Mouse (Mus musculus) adipocyte (in vitro differentiated cells): ENCODE data around the gene Aqp3.
A peak's percentile ranks its signal among the peaks of the same experiment; 100 is the strongest.
"Not testable (repeated sequence)": the region's sequence is repeated elsewhere in the genome, so short reads cannot be mapped to it uniquely, and the experiment has no call there.

ENCODE experiments used
- DNase-seq: peaks from one replicate; pipeline ENCODE4 v3.0.0-alpha.2; 2016; ENCODE audit warnings: low spot score

Aqp3 gene

GRCm38 (mm10) chr4:41102901-41103300 is 4.9 kb upstream of the Aqp3 start:
- DNase-seq: peak; percentile 80

- DNase-seq: no peak
These were observed 3.0 kb upstream of the Aqp3 start for GRCm38 (mm10) chr4:41100986-41101385.

- no peak for DNase-seq
These were observed 581 bp upstream of the Aqp3 start for GRCm38 (mm10) chr4:41098577-41098951.

- no peak for DNase-seq
These were observed 602 bp downstream of the Aqp3 start for GRCm38 (mm10) chr4:41097381-41097780.

GRCm38 (mm10) chr4:41096794-41097193 is 1.2 kb downstream of the Aqp3 start:
- no peak for DNase-seq

- no peak for DNase-seq
These were observed 1.8 kb downstream of the Aqp3 start for GRCm38 (mm10) chr4:41096169-41096568.

GRCm38 (mm10) chr4:41094361-41094760 is 3.6 kb downstream of the Aqp3 start:
- peak; percentile 20 for DNase-seq

GRCm38 (mm10) chr4:41092958-41093357 is 5.0 kb downstream of the Aqp3 start:
- no peak for DNase-seq

GRCm38 (mm10) chr4:41091391-41091790 is 6.6 kb downstream of the Aqp3 start:
- no peak for DNase-seq

GRCm38 (mm10) chr4:41089705-41090104 is 8.3 kb downstream of the Aqp3 start:
- DNase-seq: no peak

GRCm38 (mm10) chr4:41089189-41089588 is 8.8 kb downstream of the Aqp3 start:
- no peak for DNase-seq

GRCm38 (mm10) chr4:41087459-41088298 is 10.3 kb downstream of the Aqp3 start:
- DNase-seq: no peak

- no peak for DNase-seq
These were observed 11.0 kb downstream of the Aqp3 start for GRCm38 (mm10) chr4:41086947-41087346.

- DNase-seq: no peak
These were observed 13.2 kb downstream of the Aqp3 start for GRCm38 (mm10) chr4:41084819-41085218.

- not testable (repeated sequence) for DNase-seq
These were observed 15.2 kb downstream of the Aqp3 start for GRCm38 (mm10) chr4:41082803-41083202.

- DNase-seq: no peak
These were observed 16.2 kb downstream of the Aqp3 start for GRCm38 (mm10) chr4:41081733-41082132.

GRCm38 (mm10) chr4:41078726-41079125 is 19.3 kb downstream of the Aqp3 start:
- DNase-seq: no peak

- peak; percentile 54 for DNase-seq
These were observed 23.5 kb downstream of the Aqp3 start for GRCm38 (mm10) chr4:41074461-41074860.

- no peak for DNase-seq
These were observed 24.8 kb downstream of the Aqp3 start for GRCm38 (mm10) chr4:41073008-41073817.

GRCm38 (mm10) chr4:41071500-41072429 is 26.2 kb downstream of the Aqp3 start:
- no peak for DNase-seq

GRCm38 (mm10) chr4:41065196-41065595 is 32.8 kb downstream of the Aqp3 start:
- peak; percentile 87 for DNase-seq
